Mouse (Mus musculus) fat pad, adult 2 months (tissue): ENCODE measurements at regions not wholly inside any gene's neighbourhood (a gene's known extent, or its start where the extent isn't known, plus 50 kb on each side); places are given as distances from the start of the nearest gene placed in this dataset.
"Not testable (repeated sequence)": the region's sequence is repeated elsewhere in the genome, so short reads cannot be mapped to it uniquely, and the experiment has no call there.

Experiments used
- DNase-seq: peaks from one replicate; pipeline ENCODE4 v3.0.0-alpha.2; 2011; ENCODE audit warnings: low read depth, low spot score; ENCODE audit errors: extremely low read depth

- no peak for DNase-seq
Measured at GRCm38 (mm10) chr1:194443681-194444080, 174.3 kb upstream of the Plxna2 start.

GRCm38 (mm10) chr1:194437301-194437700, 180.7 kb upstream of the Plxna2 start:
- no peak for DNase-seq

DNA sequence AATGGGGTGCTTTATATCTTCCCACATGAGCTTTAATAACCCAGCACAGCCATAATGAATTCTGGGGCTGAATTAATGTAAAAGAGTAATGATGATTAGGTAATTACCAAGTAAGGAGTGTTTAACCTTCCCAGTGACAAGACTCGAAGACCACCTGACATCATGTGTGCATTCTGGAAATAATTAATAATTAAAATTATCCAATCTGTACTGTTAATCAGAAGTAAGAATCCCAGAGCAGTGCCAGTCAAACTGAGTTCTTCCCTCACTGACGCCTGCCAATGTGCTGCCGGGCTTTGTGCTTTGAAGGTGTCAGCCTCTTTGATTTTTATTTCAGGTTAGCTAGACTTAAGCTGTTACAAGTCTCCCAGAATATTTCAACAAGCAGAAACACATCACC, 183.0 kb upstream of the Plxna2 start:
- no peak for DNase-seq

DNA sequence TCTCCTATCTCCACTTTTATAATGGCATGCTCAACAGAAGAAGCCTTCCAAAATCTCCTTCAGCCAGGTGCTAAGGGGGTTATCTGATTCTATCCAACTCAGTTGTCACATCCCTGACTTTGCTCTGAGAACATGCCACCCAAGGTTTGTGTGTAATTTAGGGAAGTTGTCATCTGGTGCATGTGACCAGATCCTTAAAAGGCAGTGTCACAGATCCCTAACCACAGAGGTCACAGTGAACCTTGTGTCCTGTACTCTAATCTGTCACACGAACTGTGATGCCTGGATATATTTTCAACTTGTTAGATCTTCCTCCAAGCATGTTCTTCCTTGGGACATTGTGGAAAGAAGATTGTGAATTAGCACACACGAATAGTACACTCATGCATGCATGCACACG, 189.4 kb upstream of the Plxna2 start:
- no peak for DNase-seq

DNA sequence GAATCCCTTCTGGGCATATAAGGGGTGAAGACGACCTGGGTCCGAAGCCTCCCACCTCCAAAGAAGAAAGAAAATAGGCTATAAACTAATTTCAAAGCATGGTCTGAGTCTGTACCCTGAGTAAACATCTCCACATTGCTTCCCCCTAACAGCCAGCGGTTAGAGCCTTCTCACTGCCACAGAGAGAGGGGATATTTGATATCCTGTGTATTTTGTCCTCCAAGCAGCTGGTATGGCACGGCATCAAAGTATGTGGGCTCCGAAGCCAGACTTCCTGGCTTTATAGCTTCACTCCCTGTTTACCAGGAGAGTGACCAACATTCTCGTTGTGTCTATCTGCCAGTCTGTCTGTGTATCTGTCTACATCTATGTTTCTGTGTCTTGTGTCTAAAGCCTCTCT, 191.7 kb upstream of the Plxna2 start:
- no peak for DNase-seq

DNA sequence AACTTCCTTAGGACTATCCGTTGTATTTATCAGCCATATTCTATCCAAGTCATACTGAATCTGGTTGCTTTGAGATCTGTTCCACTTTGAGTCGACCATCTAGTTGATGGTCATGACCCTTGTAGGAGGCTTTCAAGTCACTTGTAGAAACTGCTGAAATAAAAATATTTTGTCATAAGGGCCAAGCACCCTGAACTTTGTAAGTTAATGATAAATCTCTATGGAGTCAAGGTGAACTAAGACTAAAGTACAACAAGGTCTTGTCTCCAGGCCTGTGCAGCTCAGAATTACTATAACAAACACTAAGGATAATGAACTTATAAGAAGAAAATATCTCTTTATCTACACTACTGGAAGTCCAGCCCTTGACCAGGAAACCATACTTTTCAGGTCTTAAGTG, 193.8 kb upstream of the Plxna2 start:
- no peak for DNase-seq

DNA sequence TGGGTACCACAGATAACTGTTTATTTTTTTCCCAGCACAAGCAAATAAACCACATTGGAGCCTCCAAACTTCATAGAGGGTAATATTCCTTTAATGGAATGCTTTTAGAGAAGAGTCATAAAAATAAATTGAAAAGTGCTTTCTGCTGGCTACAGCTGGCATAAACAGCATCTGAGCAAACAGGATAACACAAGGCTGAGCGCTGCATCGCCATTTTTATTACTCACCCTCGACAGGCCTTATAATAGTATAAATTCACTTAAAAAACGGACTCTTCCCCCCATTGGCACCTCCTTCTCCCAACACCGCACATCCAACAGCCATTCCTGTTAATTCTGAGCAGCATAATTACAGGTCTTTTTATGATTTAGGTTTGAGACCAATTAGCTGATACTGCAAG, 205.8 kb upstream of the Plxna2 start:
- no peak for DNase-seq

DNA sequence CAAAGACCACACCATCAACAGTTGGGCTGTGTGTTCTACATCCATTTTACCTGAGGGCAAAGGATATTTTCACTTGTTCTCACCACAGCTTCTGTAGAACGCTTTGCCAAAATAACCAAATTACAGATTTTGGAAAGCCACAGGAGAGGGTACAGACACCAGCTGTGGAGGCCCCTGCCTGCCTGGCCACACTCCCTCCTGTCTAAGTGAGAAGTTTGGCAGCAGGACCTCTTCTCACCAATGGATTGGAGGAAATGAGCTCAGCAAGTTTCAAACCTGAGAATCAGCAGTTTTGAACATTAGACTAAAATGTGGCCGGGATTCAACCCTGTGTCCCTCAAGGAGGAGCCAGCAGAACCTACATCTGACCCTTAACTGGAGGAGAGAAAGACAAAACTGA, 206.2 kb upstream of the Plxna2 start:
- no peak for DNase-seq

GRCm38 (mm10) chr1:194399281-194399680, 218.7 kb upstream of the Plxna2 start:
- DNase-seq = no peak

DNA sequence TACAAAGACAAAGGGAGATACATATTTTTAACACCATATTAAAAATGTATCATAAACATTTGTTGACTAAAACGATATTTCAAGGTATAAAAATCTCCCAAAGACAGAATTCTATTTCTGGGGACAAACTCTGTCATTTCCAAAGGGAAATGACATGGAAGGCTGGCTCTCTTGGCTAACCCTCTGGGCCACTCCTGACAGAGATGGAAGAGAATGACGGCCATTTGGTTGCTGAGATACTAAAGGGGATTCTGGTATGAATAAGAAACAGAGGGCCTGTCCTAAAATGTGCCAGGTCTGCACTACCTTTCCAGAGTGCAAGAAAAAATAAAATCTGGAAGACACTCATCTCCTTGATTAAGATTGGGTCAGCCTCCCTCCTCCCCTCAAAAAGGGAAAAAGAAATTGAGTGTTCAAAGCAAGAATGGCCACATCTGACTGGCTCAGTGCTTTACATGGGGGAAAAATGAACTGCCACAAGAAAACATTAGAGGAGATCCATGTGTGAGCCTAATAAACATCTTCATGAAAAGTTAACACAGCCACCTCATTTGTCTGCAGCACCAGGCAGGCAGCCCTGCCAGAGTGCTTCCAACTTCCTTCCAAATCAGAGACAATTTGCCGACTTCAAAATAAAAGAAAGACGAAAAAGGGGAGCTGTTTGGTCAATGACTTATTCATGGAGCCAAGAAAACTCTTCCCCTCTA, 221.1 kb upstream of the Plxna2 start:
- no peak for DNase-seq

DNA sequence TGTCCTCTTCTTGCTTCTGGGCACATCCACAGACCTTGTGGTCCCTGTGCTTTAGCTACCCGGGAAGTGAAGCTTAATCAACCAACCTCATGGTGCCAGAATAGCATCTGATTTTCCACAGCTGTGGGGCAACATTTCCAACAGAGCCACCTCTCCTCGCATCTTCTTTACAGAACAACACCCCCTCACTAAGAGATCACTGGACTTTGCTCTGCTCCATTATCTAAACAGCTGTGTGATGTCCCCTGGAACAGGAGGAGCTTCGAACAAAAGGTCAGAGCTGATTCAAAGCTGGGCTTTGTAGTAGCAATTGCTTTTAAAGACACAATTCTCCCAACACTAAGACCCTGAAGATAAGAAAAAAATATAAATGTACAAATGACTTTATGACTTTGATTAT, 224.3 kb upstream of the Plxna2 start:
- DNase-seq = no peak

- DNase-seq = no peak
Measured at GRCm38 (mm10) chr1:194390202-194390601, 227.8 kb upstream of the Plxna2 start.

DNA sequence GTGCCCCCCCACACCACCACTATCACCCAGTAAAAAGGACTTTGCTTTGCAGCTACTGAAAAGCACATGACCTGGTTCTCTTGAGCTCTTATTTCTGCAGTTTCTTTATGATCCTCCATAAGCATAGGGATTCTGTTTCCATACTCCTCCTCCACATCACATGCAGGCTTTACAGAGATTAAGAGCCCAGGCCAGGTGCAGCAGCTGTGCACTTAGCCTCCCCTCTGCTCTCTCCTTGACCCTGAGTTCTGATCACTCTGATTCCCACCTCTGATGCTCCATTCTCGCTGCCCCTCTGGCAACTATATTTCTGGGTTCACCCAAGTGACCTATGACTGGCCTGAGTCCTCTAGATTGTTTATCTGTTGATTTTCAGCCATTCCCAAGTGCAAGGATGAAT, 239.9 kb upstream of the Plxna2 start:
- DNase-seq = no peak

DNA sequence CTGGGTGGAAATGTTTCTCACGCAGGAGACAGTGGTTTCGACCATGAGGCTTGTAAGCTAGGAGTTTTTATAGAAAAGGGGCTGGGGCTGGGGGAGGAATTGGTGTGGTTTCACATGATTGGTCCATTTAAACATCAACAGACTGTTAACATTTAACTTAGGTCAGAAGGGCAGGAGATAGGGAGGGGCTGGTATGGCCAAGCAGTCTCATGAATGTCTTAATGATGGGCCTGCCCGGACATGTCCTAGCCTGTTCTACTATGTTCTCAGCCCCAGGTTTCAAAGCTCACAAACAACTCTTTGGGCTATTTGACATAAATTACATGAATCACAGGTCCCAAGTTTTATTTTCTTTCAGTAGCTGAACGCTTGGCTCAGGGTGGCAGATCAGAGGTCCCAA, 244.5 kb upstream of the Plxna2 start:
- DNase-seq = not testable (repeated sequence)

GRCm38 (mm10) chr1:194363917-194364316, 254.1 kb upstream of the Plxna2 start:
- DNase-seq = no peak

GRCm38 (mm10) chr1:194363129-194363768, 254.8 kb upstream of the Plxna2 start:
- no peak for DNase-seq

- DNase-seq = no peak
Measured at GRCm38 (mm10) chr1:194362298-194362697, 255.7 kb upstream of the Plxna2 start.

DNA sequence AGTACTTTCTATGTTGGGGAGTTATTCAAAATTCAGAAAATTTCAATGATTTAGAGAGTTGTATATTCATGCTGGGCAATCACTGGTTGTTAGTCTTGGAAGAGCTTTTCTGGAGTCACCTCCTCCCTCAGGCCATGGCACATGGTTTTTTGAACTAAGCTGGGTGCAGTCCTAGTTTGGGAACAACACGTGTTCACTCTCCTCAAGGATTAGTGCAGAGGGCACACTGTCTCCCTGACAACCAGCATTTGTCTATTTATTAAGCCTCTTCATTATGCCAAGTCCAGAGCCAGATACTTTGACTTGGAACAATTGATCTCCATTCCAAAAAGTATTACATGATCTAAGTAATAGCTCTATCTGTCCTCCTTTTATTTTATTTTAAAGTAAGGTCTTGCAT, 256.7 kb upstream of the Plxna2 start:
- DNase-seq = peak; percentile 25

- DNase-seq = no peak
Measured at GRCm38 (mm10) chr1:194354332-194355120, 263.5 kb upstream of the Plxna2 start.

DNA sequence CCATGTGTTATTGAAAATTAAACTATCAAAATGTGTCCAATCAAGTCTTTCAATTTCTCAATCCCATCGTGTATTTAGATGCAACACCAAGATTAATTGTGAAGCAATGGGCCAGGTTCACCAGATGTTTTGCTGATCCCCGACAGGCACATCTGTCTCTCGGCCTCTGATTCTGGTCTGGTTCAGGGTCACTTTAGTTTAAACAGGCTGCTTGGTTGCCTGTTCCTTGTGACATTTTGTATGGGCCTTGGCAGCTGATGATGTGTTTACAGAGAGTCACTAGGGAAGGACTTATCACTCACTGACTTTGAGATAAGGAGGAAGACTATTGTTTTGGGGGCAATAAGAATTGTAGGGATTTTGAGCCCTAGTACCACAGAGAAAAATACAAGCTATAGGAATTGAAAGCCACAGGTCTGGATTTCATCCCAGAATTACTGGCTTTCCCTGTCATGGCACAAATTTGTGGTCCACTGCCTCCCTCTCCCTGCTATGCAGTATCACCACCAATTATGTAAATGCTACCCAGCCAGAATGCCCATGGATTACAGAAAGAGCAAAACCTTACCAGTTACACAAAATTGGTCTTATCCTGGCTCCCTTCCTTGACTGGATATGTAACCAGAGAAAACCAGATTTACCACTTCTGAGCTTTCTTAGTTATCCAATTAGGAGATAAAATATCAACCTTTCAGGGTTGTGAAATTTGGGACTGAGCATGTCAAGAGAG, 272.5 kb upstream of the Plxna2 start:
- DNase-seq = no peak

- no peak for DNase-seq
Measured at GRCm38 (mm10) chr1:194342568-194342967, 275.4 kb upstream of the Plxna2 start.
